Mouse (Mus musculus) lung, embryonic 15.5 days (tissue): ENCODE measurements around the gene Mthfd1l. TPM values are rescaled to one million over a fixed set of nuclear protein-coding genes. Genes with fewer than 3 reads are reported as not detected.

Experiments used
- ATAC-seq: fragments of 200-750 bp; cut with Nextera tagmentation; 2 replicates; pipeline ENCODE4 v1.8.0; 2017; ENCODE audit warnings: moderate number of reproducible peaks, borderline replicate concordance; ENCODE audit not compliant: low FRiP score, low TSS enrichment; ENCODE audit errors: extremely low read depth
- H3K27ac ChIP-seq: fragments of 300-500 bp; sonication (generic); 2 replicates; pipeline ENCODE4 v1.5.1; 2015; ENCODE audit warnings: moderate library complexity, mild to moderate bottlenecking, inconsistent platforms
- H3K27me3 ChIP-seq: fragments of 300-500 bp; sonication (generic); 2 replicates; pipeline ENCODE4 v1.6.1; 2015; ENCODE audit warnings: inconsistent platforms
- H3K36me3 ChIP-seq: fragments of 300-500 bp; sonication (generic); 2 replicates; pipeline ENCODE4 v1.6.1; 2015; ENCODE audit warnings: inconsistent platforms
- H3K4me1 ChIP-seq: fragments of 300-500 bp; sonication (generic); 2 replicates; pipeline ENCODE4 v1.6.1; 2015; ENCODE audit warnings: inconsistent platforms
- H3K4me2 ChIP-seq: fragments of 300-500 bp; sonication (generic); 2 replicates; pipeline ENCODE4 v1.6.1; 2015; ENCODE audit warnings: inconsistent platforms, mild to moderate bottlenecking, moderate library complexity
- H3K4me3 ChIP-seq: fragments of 300-500 bp; sonication (generic); 2 replicates; pipeline ENCODE4 v1.5.1; 2015; ENCODE audit warnings: mild to moderate bottlenecking, inconsistent platforms
- H3K9ac ChIP-seq: fragments of 300-500 bp; sonication (generic); 2 replicates; pipeline ENCODE4 v1.6.1; 2015; ENCODE audit warnings: inconsistent platforms
- H3K9me3 ChIP-seq: fragments of 300-500 bp; sonication (generic); 2 replicates; pipeline ENCODE4 v1.6.1; 2016; ENCODE audit warnings: inconsistent platforms
- WGBS: fragments of 180-500 bp; shearing (Covaris S2); methylation state at CpG from one replicate; pipeline ENCODE4 v1.1.7; 2015; 5-methylcytosine and 5-hydroxymethylcytosine counted together
- polyA plus RNA-seq: library from polyadenylated mRNA; unstranded; fragments of >200 nt; fragmentation: Nextera tagmentation; extraction: Ambion mirVana; gene quantifications from 2 replicates; pipeline ENCODE4 v1.2.1, GENCODE M21; 2015

Mthfd1l gene
- polyA plus RNA-seq, 1 experiment from 2014 or later = 16.1 TPM

DNA sequence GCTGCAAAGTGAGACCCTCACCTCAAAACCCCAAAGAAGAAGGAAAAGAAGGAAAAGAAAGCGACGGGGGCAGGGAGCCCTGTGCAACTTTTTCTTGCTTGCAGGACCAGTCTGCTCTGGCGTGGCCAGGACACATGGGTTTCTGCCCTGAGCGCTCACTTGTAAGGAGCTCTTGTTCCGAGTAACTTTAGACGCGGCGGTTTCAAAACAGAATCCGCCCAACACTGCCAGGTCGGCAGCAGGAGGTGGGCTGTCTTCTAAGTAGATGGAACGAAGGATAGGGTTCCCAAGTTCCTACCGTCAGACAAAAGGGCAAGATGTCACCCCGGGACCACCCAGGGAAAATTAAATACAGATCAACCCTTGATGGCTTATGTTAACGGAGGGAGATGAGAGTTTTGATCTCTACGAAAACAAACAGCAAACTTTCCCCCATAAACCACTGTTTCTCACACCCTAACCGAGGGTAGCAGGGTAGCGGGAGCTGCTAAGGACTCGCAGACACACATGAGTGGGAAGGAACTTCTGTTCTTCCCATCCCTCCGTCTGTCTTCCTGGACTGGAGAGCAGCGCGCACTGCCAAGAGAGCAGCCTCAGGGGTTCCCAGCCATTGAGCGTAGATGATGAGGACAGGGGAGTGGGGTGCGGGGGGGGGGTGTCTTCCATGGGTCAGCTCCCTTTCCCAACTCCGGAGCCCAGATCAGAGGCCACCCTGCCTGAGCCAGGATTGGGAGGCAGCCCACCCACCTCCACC lies 237.6 kb downstream of the Mthfd1l start:
- ATAC-seq = peak; percentile 57
- peak overlapping the region; percentile 25 for H3K4me3 ChIP-seq
- H3K27ac ChIP-seq = no peak overlapping the region
- no peaks in the 10 kb centered on the region for H3K36me3 ChIP-seq
- 12% methylated on average over 24 of the region's 24 CpGs for WGBS
- no peaks in the 10 kb centered on the region for H3K9me3 ChIP-seq
- no peaks in the 10 kb centered on the region for H3K27me3 ChIP-seq
- H3K4me1 ChIP-seq = peaks cover 9% of the 10 kb centered on the region
- peak overlapping the region; percentile 13; the same call in 1 of the 2 replicates for H3K9ac ChIP-seq
- H3K4me2 ChIP-seq = peak overlapping the region; percentile 58

- Histone ChIP-seq H3K4me3 (no peak overlapping the region), H3K4me2 (peak overlapping the region; percentile 58; the same call in 1 of the 2 replicates), H3K9me3 (no peaks in the 10 kb centered on the region), H3K9ac (no peak overlapping the region), H3K27ac (no peak overlapping the region), H3K36me3 (no peaks in the 10 kb centered on the region), H3K4me1 (peaks cover 9% of the 10 kb centered on the region), H3K27me3 (no peaks in the 10 kb centered on the region)
- no peak for ATAC-seq
- WGBS = 74% methylated on average over 4 of the region's 4 CpGs
Observed at GRCm38 (mm10) chr10:4211067-4211447, 238.1 kb downstream of the Mthfd1l start.

Other genes starting within 250 kb of the Mthfd1l start
- gene Plekhg1, start 232.8 kb upstream of the Mthfd1l start, polyA plus RNA-seq = 9.4 and 9.9 TPM in 2 replicates